Mouse (Mus musculus) thymus, postnatal 25 days (tissue): ENCODE data around the gene Pdzd8.
A peak's percentile ranks its signal among the peaks of the same experiment; 100 is the strongest.

Experiments used
- DNase-seq: peaks from one replicate; pipeline ENCODE4 v3.0.0; 2022

Gene Pdzd8

GRCm38 (mm10) chr19:59267417-59267963, 78.1 kb downstream of the Pdzd8 start:
- DNase-seq, result no peak

- no peak for DNase-seq
Measured at GRCm38 (mm10) chr19:59265907-59266306, 79.7 kb downstream of the Pdzd8 start.

- DNase-seq, result no peak
Measured at GRCm38 (mm10) chr19:59264838-59265532, 80.6 kb downstream of the Pdzd8 start.

GRCm38 (mm10) chr19:59263171-59263570, 82.4 kb downstream of the Pdzd8 start:
- DNase-seq, result no peak

GRCm38 (mm10) chr19:59261604-59262003, 84.0 kb downstream of the Pdzd8 start:
- DNase-seq, result no peak

GRCm38 (mm10) chr19:59260718-59261442, 84.7 kb downstream of the Pdzd8 start, which contains the start of gene Slc18a2:
TSS of gene Slc18a2 (plus strand) at chr19:59260896.
- DNase-seq, result peak; percentile 58

GRCm38 (mm10) chr19:59259633-59260032, 85.9 kb downstream of the Pdzd8 start:
- DNase-seq, result no peak

GRCm38 (mm10) chr19:59252651-59253050, 92.9 kb downstream of the Pdzd8 start:
- no peak for DNase-seq

GRCm38 (mm10) chr19:59248553-59249286, 96.9 kb downstream of the Pdzd8 start:
- peak; percentile 40 for DNase-seq

GRCm38 (mm10) chr19:59248144-59248543, 97.4 kb downstream of the Pdzd8 start:
- peak; percentile 9 for DNase-seq
